Mouse (Mus musculus) forebrain, embryonic 12.5 days (tissue): Measurements from ENCODE around the gene Selenos. TPM values are rescaled to one million over a fixed set of nuclear protein-coding genes. Genes with fewer than 3 reads are reported as not detected.

Experiments
- ATAC-seq: fragments of 200-750 bp; cut with Nextera tagmentation; 2 replicates; pipeline ENCODE4 v1.8.0; 2017; ENCODE audit warnings: moderate TSS enrichment; ENCODE audit not compliant: low FRiP score
- H3K27ac ChIP-seq: fragments of 300-500 bp; sonication (generic); 2 replicates; pipeline ENCODE4 v1.5.1; 2016; ENCODE audit warnings: mild to moderate bottlenecking
- H3K27me3 ChIP-seq: fragments of 300-500 bp; sonication (generic); 2 replicates; pipeline ENCODE4 v1.6.1; 2016; ENCODE audit warnings: mild to moderate bottlenecking
- H3K36me3 ChIP-seq: fragments of 300-500 bp; sonication (generic); replicated peaks from 2 replicates; pipeline ENCODE4 v1.6.1; 2016; ENCODE audit warnings: mild to moderate bottlenecking
- H3K4me1 ChIP-seq: fragments of 300-500 bp; sonication (generic); 2 replicates; pipeline ENCODE4 v1.6.1; 2016
- H3K4me2 ChIP-seq: fragments of 300-500 bp; sonication (generic); 2 replicates; pipeline ENCODE4 v1.6.1; 2016; ENCODE audit warnings: mild to moderate bottlenecking, moderate library complexity
- H3K4me3 ChIP-seq: fragments of 300-500 bp; sonication (generic); replicated peaks from 2 replicates; pipeline ENCODE4 v1.5.1; 2016; ENCODE audit warnings: mild to moderate bottlenecking
- H3K9ac ChIP-seq: fragments of 300-500 bp; sonication (generic); 2 replicates; pipeline ENCODE4 v1.6.1; 2016; ENCODE audit warnings: mild to moderate bottlenecking
- H3K9me3 ChIP-seq: fragments of 300-500 bp; sonication (generic); 2 replicates; pipeline ENCODE4 v1.6.1; 2016
- WGBS: fragments of 180-500 bp; shearing (Covaris S2); methylation state at CpG from one replicate; pipeline ENCODE4 v1.1.7; 2016; 5-methylcytosine and 5-hydroxymethylcytosine counted together
- polyA plus RNA-seq: library from polyadenylated mRNA; unstranded; fragments of >200 nt; fragmentation: Nextera tagmentation; extraction: Ambion mirVana; gene quantifications from 2 replicates; pipeline ENCODE4 v1.2.1, GENCODE M21; 2016

Selenos gene
- polyA plus RNA-seq, 1 experiment from 2014 or later, result 63.7 TPM

GRCm38 (mm10) chr7:66110636-66111112, 31.2 kb downstream of the Selenos start:
- peaks cover 13% of the 10 kb centered on the region for H3K27me3 ChIP-seq
- 2% methylated on average over 10 of the region's 10 CpGs for WGBS

GRCm38 (mm10) chr7:66111211-66111610, 31.8 kb downstream of the Selenos start:
- no peaks in the 10 kb centered on the region for H3K9me3 ChIP-seq
- H3K36me3 ChIP-seq, result 0 out of 2 replicates have a peak, but pooled peaks cover 6% of the 10 kb centered on the region
- ATAC-seq, result no peak
- H3K4me1 ChIP-seq, result peaks cover 51% of the 10 kb centered on the region
- peak overlapping the region; percentile 97 for H3K9ac ChIP-seq
- WGBS, result 61% methylated on average over 10 of the region's 10 CpGs
- H3K4me2 ChIP-seq, result peak overlapping the region; percentile 73
- H3K27me3 ChIP-seq, result peaks cover 12% of the 10 kb centered on the region
- H3K4me3 ChIP-seq, result peak overlapping the region; percentile 94
- 0 out of 2 replicates have a peak overlapping the region, but pooled peaks have one; percentile 95 for H3K27ac ChIP-seq

More at GRCm38 (mm10) chr7:66110636-66111112, 31.2 kb downstream of the Selenos start:
- ATAC-seq, result no peak
- Histone ChIP-seq H3K36me3 (0 out of 2 replicates have a peak, but pooled peaks cover 6% of the 10 kb centered on the region), H3K9me3 (no peaks in the 10 kb centered on the region), H3K9ac (peak overlapping the region; percentile 97), H3K4me2 (peak overlapping the region; percentile 73), H3K4me3 (peak overlapping the region; percentile 94), H3K4me1 (peaks cover 45% of the 10 kb centered on the region), H3K27ac (peak overlapping the region; percentile 95; the same call in 1 of the 2 replicates)

GRCm38 (mm10) chr7:66113561-66113960, 34.1 kb downstream of the Selenos start:
- 90% methylated on average over 3 of the region's 3 CpGs for WGBS
- ATAC-seq, result no peak
- H3K4me1 ChIP-seq, result peaks cover 60% of the 10 kb centered on the region

GRCm38 (mm10) chr7:66115821-66116343, 36.4 kb downstream of the Selenos start:
- no peak for ATAC-seq
- WGBS, result 86% methylated on average over 11 of the region's 11 CpGs
- no peak overlapping the region for H3K9ac ChIP-seq

More at GRCm38 (mm10) chr7:66113561-66113960, 34.1 kb downstream of the Selenos start:
- H3K27ac ChIP-seq, result no peak overlapping the region
- no peak overlapping the region for H3K4me3 ChIP-seq
- no peak overlapping the region for H3K4me2 ChIP-seq
- no peaks in the 10 kb centered on the region for H3K27me3 ChIP-seq
- H3K9me3 ChIP-seq, result no peaks in the 10 kb centered on the region
- 0 out of 2 replicates have a peak, but pooled peaks cover 6% of the 10 kb centered on the region for H3K36me3 ChIP-seq
- H3K9ac ChIP-seq, result no peak overlapping the region

GRCm38 (mm10) chr7:66116906-66117482, 37.5 kb downstream of the Selenos start:
- peaks cover 62% of the 10 kb centered on the region for H3K4me1 ChIP-seq
- no peak for ATAC-seq
- H3K9ac ChIP-seq, result no peak overlapping the region
- no peak overlapping the region for H3K4me2 ChIP-seq
- no peak overlapping the region for H3K4me3 ChIP-seq
- H3K9me3 ChIP-seq, result no peaks in the 10 kb centered on the region
- no peak overlapping the region for H3K27ac ChIP-seq
- H3K27me3 ChIP-seq, result no peaks in the 10 kb centered on the region
- 90% methylated on average over 8 of the region's 8 CpGs for WGBS
- 0 out of 2 replicates have a peak, but pooled peaks cover 6% of the 10 kb centered on the region for H3K36me3 ChIP-seq

More at GRCm38 (mm10) chr7:66115821-66116343, 36.4 kb downstream of the Selenos start:
- no peak overlapping the region for H3K4me2 ChIP-seq
- H3K36me3 ChIP-seq, result 0 out of 2 replicates have a peak, but pooled peaks cover 6% of the 10 kb centered on the region
- H3K4me1 ChIP-seq, result peaks cover 69% of the 10 kb centered on the region
- H3K9me3 ChIP-seq, result no peaks in the 10 kb centered on the region
- no peaks in the 10 kb centered on the region for H3K27me3 ChIP-seq
- no peak overlapping the region for H3K27ac ChIP-seq
- no peak overlapping the region for H3K4me3 ChIP-seq

- H3K9ac ChIP-seq, result no peak overlapping the region
- H3K27ac ChIP-seq, result no peak overlapping the region
- 91% methylated on average over 3 of the region's 3 CpGs for WGBS
- no peak overlapping the region for H3K4me2 ChIP-seq
- H3K9me3 ChIP-seq, result no peaks in the 10 kb centered on the region
- ATAC-seq, result no peak
- H3K4me1 ChIP-seq, result peaks cover 56% of the 10 kb centered on the region
- H3K4me3 ChIP-seq, result no peak overlapping the region
- H3K27me3 ChIP-seq, result no peaks in the 10 kb centered on the region
- H3K36me3 ChIP-seq, result 0 out of 2 replicates have a peak, but pooled peaks cover 6% of the 10 kb centered on the region
Measured at GRCm38 (mm10) chr7:66118046-66118445, 38.6 kb downstream of the Selenos start.

GRCm38 (mm10) chr7:66118796-66119195, 39.3 kb downstream of the Selenos start:
- Histone ChIP-seq H3K9me3 (no peaks in the 10 kb centered on the region), H3K4me2 (no peak overlapping the region), H3K27ac (no peak overlapping the region), H3K4me1 (peaks cover 49% of the 10 kb centered on the region), H3K27me3 (no peaks in the 10 kb centered on the region), H3K36me3 (no peaks in the 10 kb centered on the region), H3K4me3 (no peak overlapping the region), H3K9ac (no peak overlapping the region)
- no peak for ATAC-seq
- WGBS, result 79% methylated on average over 7 of the region's 7 CpGs

- Histone ChIP-seq H3K27ac (0 out of 2 replicates have a peak overlapping the region, but pooled peaks have one; percentile 13), H3K9ac (no peak overlapping the region), H3K4me2 (no peak overlapping the region), H3K4me3 (no peak overlapping the region), H3K9me3 (no peaks in the 10 kb centered on the region), H3K27me3 (no peaks in the 10 kb centered on the region), H3K36me3 (peaks cover under 1% of the 10 kb centered on the region), H3K4me1 (peaks cover 38% of the 10 kb centered on the region)
- no peak for ATAC-seq
- 88% methylated on average over 1 of the region's 1 CpGs for WGBS
Measured at GRCm38 (mm10) chr7:66120139-66120538, 40.7 kb downstream of the Selenos start.

GRCm38 (mm10) chr7:66120702-66121396, 41.4 kb downstream of the Selenos start:
- Histone ChIP-seq H3K27ac (no peak overlapping the region), H3K4me1 (peaks cover 32% of the 10 kb centered on the region), H3K9me3 (no peaks in the 10 kb centered on the region), H3K27me3 (0 out of 2 replicates have a peak, but pooled peaks cover 3% of the 10 kb centered on the region), H3K36me3 (peaks cover 8% of the 10 kb centered on the region), H3K4me2 (no peak overlapping the region), H3K9ac (no peak overlapping the region), H3K4me3 (no peak overlapping the region)
- 69% methylated on average over 7 of the region's 7 CpGs for WGBS
- no peak for ATAC-seq

- Histone ChIP-seq H3K9me3 (no peaks in the 10 kb centered on the region), H3K4me3 (no peak overlapping the region), H3K9ac (no peak overlapping the region), H3K4me1 (peaks cover 33% of the 10 kb centered on the region), H3K27me3 (0 out of 2 replicates have a peak, but pooled peaks cover 3% of the 10 kb centered on the region), H3K36me3 (peaks cover 20% of the 10 kb centered on the region), H3K27ac (no peak overlapping the region), H3K4me2 (no peak overlapping the region)
- no peak for ATAC-seq
- WGBS, result 88% methylated on average over 11 of the region's 11 CpGs
Measured at GRCm38 (mm10) chr7:66124551-66124968, 45.1 kb downstream of the Selenos start.

- no peak for ATAC-seq
- no peaks in the 10 kb centered on the region for H3K9me3 ChIP-seq
- H3K4me2 ChIP-seq, result no peak overlapping the region
- H3K4me3 ChIP-seq, result no peak overlapping the region
- H3K9ac ChIP-seq, result no peak overlapping the region
- H3K27me3 ChIP-seq, result 0 out of 2 replicates have a peak, but pooled peaks cover 3% of the 10 kb centered on the region
- H3K36me3 ChIP-seq, result peaks cover 23% of the 10 kb centered on the region
- WGBS, result 93% methylated on average over 14 of the region's 14 CpGs
- no peak overlapping the region for H3K27ac ChIP-seq
- H3K4me1 ChIP-seq, result peaks cover 25% of the 10 kb centered on the region
Measured at GRCm38 (mm10) chr7:66125368-66125767, 45.9 kb downstream of the Selenos start.
